Mouse (Mus musculus) midbrain, postnatal 0 days (tissue): Measurements from ENCODE around the gene Sytl3. TPM values are rescaled to one million over a fixed set of nuclear protein-coding genes. Genes with fewer than 3 reads are reported as not detected.

Experiments used
- ATAC-seq: fragments of 200-750 bp; cut with Nextera tagmentation; 2 replicates; pipeline ENCODE4 v1.8.0; 2017; ENCODE audit warnings: moderate number of reproducible peaks, mild to moderate bottlenecking, moderate TSS enrichment, moderate library complexity; ENCODE audit not compliant: low FRiP score
- DNase-seq: peaks from one replicate; pipeline ENCODE4 v3.0.0-alpha.2; 2015; ENCODE audit warnings: low spot score
- H3K27ac ChIP-seq: fragments of 300-500 bp; sonication (generic); 2 replicates; pipeline ENCODE4 v1.5.1; 2014; ENCODE audit warnings: low read depth, mild to moderate bottlenecking, low read length, mixed read lengths
- H3K27me3 ChIP-seq: fragments of 300-500 bp; sonication (generic); 2 replicates; pipeline ENCODE4 v1.6.1; 2014; ENCODE audit warnings: low read length, control low read depth, mixed read lengths; ENCODE audit not compliant: insufficient read depth
- H3K36me3 ChIP-seq: fragments of 300-500 bp; sonication (generic); 2 replicates; pipeline ENCODE4 v1.6.1; 2014; ENCODE audit warnings: low read length, control low read depth, mixed read lengths; ENCODE audit not compliant: insufficient read depth
- H3K4me1 ChIP-seq: fragments of 300-500 bp; sonication (generic); 2 replicates; pipeline ENCODE4 v1.6.1; 2014; ENCODE audit warnings: mild to moderate bottlenecking, control low read depth, antibody characterized with exemption, low read length, mixed read lengths; ENCODE audit not compliant: insufficient read depth
- H3K4me2 ChIP-seq: fragments of 300-500 bp; sonication (generic); 2 replicates; pipeline ENCODE4 v1.6.1; 2014; ENCODE audit warnings: low read depth, mild to moderate bottlenecking, low read length, mixed read lengths; ENCODE audit not compliant: poor library complexity, severe bottlenecking
- H3K4me3 ChIP-seq: fragments of 300-500 bp; sonication (generic); 2 replicates; pipeline ENCODE4 v1.5.1; 2014; ENCODE audit warnings: low read depth, mild to moderate bottlenecking, low read length, moderate library complexity
- H3K9ac ChIP-seq: fragments of 300-500 bp; sonication (generic); replicated peaks from 2 replicates; pipeline ENCODE4 v1.6.1; 2014; ENCODE audit warnings: mild to moderate bottlenecking, low read length, moderate library complexity, mixed read lengths; ENCODE audit not compliant: poor library complexity, severe bottlenecking
- H3K9me3 ChIP-seq: fragments of 300-500 bp; sonication (generic); 2 replicates; pipeline ENCODE4 v1.6.1; 2016; ENCODE audit warnings: low read length, control low read depth
- CTCF ChIP-seq: IDR thresholded peaks from 2 replicates; pipeline ENCODE4 v1.5.1; 2016; ENCODE audit warnings: antibody characterized with exemption, mild to moderate bottlenecking
- WGBS: fragments of 180-500 bp; shearing (Covaris S2); extraction: QIAGEN DNeasy Blood & Tissue Kit; methylation state at CpG from one replicate; pipeline ENCODE4 v1.1.7; 2014; 5-methylcytosine and 5-hydroxymethylcytosine counted together
- polyA plus RNA-seq: library from polyadenylated mRNA; unstranded; fragments of >200 nt; fragmentation: Nextera tagmentation; extraction: Ambion mirVana; gene quantifications from 2 replicates; pipeline ENCODE4 v1.2.1, GENCODE M21; 2015
- total RNA-seq: library from RNA; depleted of rRNA; stranded (reverse); fragments of >200 nt; gene quantifications from 2 replicates; pipeline ENCODE4 v1.2.3, GENCODE M21; 2014

Sytl3 gene
- total and polyA plus RNA-seq, 2 experiments from 2014 or later = 0.65 TPM; not detected in 1

DNA sequence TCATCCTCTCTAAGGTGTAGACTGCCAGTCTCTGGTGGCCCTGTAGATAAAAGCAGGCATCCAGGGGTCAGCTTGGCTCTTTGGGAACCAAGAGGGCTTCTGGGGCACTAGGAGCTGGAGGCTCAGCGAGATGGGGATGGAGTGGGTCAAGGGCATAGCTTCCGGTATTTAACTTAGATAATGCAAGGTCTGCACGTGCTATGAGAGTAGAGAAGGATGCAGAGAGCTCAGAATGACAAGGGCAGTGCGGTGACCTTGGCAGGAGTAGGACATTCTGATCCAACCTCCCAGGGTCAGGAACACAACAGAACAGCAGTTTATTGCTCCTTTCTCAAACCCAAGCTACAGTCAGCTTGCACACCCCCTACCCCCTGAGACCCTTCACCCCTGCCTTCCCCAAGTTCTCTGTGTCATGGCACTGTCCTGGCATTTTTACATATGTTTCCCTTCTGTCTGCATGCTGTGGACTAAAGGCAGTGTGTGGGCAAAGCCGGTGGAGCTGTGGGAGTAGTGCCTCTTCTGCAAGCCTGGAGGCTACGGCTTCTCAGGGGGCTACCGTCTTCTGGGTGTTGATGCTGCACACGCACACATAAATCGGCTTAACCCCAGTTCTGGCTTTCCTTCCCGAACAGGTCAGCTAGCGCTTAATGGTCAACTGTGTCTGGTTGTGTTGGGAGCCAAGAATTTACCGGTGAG, 76.0 kb downstream of the Sytl3 start:
- Histone ChIP-seq H3K27me3 (no peaks in the 10 kb centered on the region), H3K36me3 (peaks cover 3% of the 10 kb centered on the region; the same call in 1 of the 2 replicates), H3K4me1 (no peaks in the 10 kb centered on the region), H3K4me3 (no peak overlapping the region), H3K9me3 (no peaks in the 10 kb centered on the region), H3K27ac (no peak overlapping the region), H3K4me2 (no peak overlapping the region), H3K9ac (no peak overlapping the region)
- DNase-seq (no peak), ATAC-seq (no peak)
- WGBS = 93% methylated on average over 12 of the region's 12 CpGs
- no peak for TF ChIP-seq CTCF

DNA sequence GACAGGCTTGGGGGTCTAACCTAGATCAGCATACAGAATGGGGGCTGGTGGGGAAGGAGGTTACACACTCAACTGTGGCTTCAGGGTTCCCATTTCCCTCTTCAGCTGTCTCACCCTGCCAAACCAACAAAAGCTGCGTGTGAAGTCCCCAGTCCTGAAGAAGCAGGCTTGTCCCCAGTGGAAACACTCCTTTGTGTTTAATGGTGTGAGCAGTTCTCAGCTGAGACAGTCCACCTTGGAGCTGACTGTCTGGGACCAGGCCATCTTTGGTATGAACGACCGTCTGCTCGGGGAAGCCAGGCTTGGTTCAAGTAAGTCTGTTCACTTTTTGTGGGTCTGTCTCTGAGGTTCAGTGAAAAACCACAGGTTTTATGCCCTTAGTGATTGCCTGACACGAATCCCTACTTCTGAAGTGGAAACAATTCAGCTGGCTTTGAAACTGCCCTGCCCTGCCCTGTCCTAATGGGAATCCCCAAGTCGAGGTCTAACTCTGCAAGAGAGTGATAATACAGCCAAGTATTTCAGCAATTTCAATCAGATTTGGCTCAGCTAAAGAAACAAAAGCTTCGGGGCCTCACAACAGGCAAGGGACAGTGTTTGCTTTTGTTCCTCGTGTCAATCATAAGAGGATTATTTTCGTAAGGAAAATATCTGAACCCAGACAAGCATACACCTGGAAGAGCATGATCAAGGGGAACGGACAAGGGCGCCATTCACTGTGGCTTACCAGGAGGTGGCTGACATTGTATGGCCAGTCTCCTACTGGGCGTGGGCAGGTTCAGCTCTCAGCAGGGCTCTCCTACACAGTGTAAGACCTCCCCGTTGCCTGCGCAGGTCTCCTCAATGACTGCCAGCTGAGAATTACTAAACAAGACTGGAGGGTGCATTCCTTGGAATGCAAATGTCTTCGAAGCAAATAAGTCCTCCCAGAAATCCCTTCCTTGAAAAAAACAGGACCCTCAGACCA, 77.7 kb downstream of the Sytl3 start:
- Histone ChIP-seq H3K36me3 (peaks cover 3% of the 10 kb centered on the region; the same call in 1 of the 2 replicates), H3K4me3 (no peak overlapping the region), H3K4me2 (no peak overlapping the region), H3K27ac (no peak overlapping the region), H3K9ac (no peak overlapping the region), H3K27me3 (no peaks in the 10 kb centered on the region), H3K4me1 (no peaks in the 10 kb centered on the region), H3K9me3 (no peaks in the 10 kb centered on the region)
- ATAC-seq (no peak), DNase-seq (no peak)
- no peak for TF ChIP-seq CTCF
- 26% methylated on average over 15 of the region's 15 CpGs for WGBS

DNA sequence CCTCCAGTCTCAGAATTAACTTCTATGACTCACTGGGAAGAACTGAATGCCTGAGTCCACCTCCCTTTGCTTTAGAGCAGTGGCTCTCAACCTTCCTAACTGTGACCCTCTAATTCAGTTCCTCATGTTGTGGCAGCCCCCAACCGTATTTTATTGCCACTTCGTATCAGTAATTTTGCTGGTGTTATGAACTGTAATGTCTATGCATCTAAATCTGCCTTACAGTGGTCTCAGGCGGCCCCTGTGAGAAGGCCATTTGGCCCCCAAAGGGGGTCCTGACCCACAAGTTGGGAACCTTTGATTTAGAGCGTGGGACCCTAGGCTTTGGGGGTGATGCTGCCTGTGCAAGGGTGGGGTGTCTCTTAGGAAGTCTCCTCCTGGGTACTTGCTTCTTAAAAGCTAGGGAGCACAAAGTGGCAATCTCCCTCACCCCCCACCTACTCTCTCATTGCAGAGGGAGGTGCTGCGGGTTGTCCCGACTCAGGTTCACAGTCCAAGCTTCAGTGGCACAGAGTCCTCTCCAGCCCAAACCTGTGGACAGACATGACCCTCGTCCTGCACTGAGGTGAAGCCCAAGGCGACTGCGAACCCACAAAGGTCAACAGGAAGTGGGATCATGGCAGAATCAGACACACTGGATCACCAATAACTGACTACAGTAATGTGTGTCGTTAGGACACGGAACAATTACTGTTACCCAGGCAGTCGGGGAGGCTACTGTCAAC, 78.5 kb downstream of the Sytl3 start:
- Histone ChIP-seq H3K4me3 (no peak overlapping the region), H3K27ac (no peak overlapping the region), H3K4me2 (no peak overlapping the region), H3K27me3 (no peaks in the 10 kb centered on the region), H3K9me3 (no peaks in the 10 kb centered on the region), H3K36me3 (peaks cover 3% of the 10 kb centered on the region; the same call in 1 of the 2 replicates), H3K9ac (no peak overlapping the region), H3K4me1 (no peaks in the 10 kb centered on the region)
- TF ChIP-seq CTCF = no peak
- 76% methylated on average over 12 of the region's 12 CpGs for WGBS
- ATAC-seq = no peak
- no peak for DNase-seq

DNA sequence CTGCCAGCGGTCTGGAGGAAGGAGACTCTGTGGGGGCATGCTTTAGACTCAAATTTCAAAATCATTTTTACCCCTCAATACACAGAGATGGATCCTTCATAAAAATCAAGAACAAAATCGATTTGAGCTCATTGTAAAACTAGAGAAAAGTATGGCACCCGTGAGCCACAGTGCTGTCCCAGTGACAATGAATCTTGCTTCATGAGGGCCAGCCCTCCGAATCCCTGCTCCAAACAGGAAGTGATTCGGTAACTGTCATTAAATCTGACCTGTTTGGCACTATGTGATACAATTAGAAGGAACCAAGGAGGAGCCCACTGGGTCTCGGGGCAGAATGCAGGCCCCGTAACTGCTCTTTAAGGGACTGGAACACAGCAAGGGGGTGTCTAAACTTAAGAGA, 79.9 kb downstream of the Sytl3 start:
- no peak for DNase-seq
- WGBS = 92% methylated on average over 7 of the region's 7 CpGs
- H3K4me3 ChIP-seq = no peak overlapping the region
- H3K9me3 ChIP-seq = no peaks in the 10 kb centered on the region
- no peak overlapping the region for H3K27ac ChIP-seq
- no peaks in the 10 kb centered on the region for H3K4me1 ChIP-seq
- H3K27me3 ChIP-seq = no peaks in the 10 kb centered on the region
- no peak overlapping the region for H3K4me2 ChIP-seq
- no peak for TF ChIP-seq CTCF
- no peak for ATAC-seq
- no peak overlapping the region for H3K9ac ChIP-seq
- H3K36me3 ChIP-seq = peaks cover 3% of the 10 kb centered on the region; the same call in 1 of the 2 replicates

DNA sequence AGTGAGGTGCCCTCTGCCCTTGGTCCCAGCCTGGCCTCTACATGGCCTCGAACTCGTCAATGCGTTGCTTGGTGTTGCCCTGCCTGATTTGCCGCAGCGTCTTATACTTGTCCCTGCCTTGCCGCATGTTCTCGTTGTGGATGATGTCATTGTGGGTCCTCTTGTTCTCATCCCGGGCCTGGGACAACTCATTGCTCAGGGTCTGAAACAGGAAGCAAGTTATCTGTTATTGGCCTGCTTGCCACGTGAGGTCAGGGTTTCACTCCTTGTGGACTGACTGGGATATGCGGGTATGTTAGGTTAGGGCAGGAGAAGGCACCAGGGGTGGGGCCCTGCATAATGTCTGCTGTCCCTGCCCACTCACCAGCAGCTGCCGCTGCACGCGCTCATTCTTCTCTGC, 80.4 kb downstream of the Sytl3 start:
- Histone ChIP-seq H3K9me3 (no peaks in the 10 kb centered on the region), H3K27me3 (no peaks in the 10 kb centered on the region), H3K36me3 (peaks cover 3% of the 10 kb centered on the region; the same call in 1 of the 2 replicates), H3K4me1 (no peaks in the 10 kb centered on the region), H3K9ac (no peak overlapping the region), H3K4me3 (no peak overlapping the region), H3K4me2 (no peak overlapping the region), H3K27ac (no peak overlapping the region)
- WGBS = 96% methylated on average over 13 of the region's 13 CpGs
- DNase-seq (no peak), ATAC-seq (no peak)
- no peak for TF ChIP-seq CTCF
